Mouse (Mus musculus) 3134 (cell line): Measurements from ENCODE around the gene Fbxo7.

Experiments used
- DNase-seq: peaks from one replicate; pipeline ENCODE4 v3.0.0-alpha.2; 2011; ENCODE audit warnings: low spot score; ENCODE audit not compliant: insufficient read length; ENCODE audit errors: extremely low read depth

The Fbxo7 gene

GRCm38 (mm10) chr10:86077272-86077671, 55.5 kb downstream of the Fbxo7 start:
- DNase-seq: no peak

- DNase-seq: no peak
These were observed 57.0 kb downstream of the Fbxo7 start for GRCm38 (mm10) chr10:86078761-86079160.

GRCm38 (mm10) chr10:86079921-86080320, 58.1 kb downstream of the Fbxo7 start:
- DNase-seq: no peak

GRCm38 (mm10) chr10:86091919-86092318, 70.1 kb downstream of the Fbxo7 start:
- DNase-seq: no peak

GRCm38 (mm10) chr10:86093109-86094035, 71.6 kb downstream of the Fbxo7 start:
- no peak for DNase-seq

- DNase-seq: no peak
These were observed 76.6 kb downstream of the Fbxo7 start for GRCm38 (mm10) chr10:86098363-86098762.

GRCm38 (mm10) chr10:86100281-86100851, 78.6 kb downstream of the Fbxo7 start:
- DNase-seq: peak; percentile 86
